Mouse (Mus musculus) ES-E14 (cell line): ENCODE measurements around the gene AU040320. TPM values are rescaled to one million over a fixed set of nuclear protein-coding genes. Genes with fewer than 3 reads are reported as not detected.

Source experiments
- DNase-seq: peaks from one replicate; pipeline ENCODE4 v3.0.0-alpha.2; 2013; ENCODE audit warnings: low read depth, low spot score
- H3K27ac ChIP-seq: 2 replicates; pipeline ENCODE4 v1.5.1; 2012; ENCODE audit warnings: low read depth, mild to moderate bottlenecking, low read length, moderate library complexity, mixed read lengths; ENCODE audit not compliant: poor library complexity, insufficient read depth, severe bottlenecking
- H3K36me3 ChIP-seq: 2 replicates; pipeline ENCODE4 v1.6.1; 2012; ENCODE audit warnings: mild to moderate bottlenecking, low read length, moderate library complexity, mixed read lengths; ENCODE audit not compliant: control insufficient read depth, poor library complexity, insufficient read depth, severe bottlenecking
- H3K4me1 ChIP-seq, 2 experiments: fragments of 150-350 bp in 1 of 2; sonication (generic) in 1 of 2; 2 replicates each; pipeline ENCODE4 v1.6.1; 2012; ENCODE audit warnings: low read length in 2 of 2, mild to moderate bottlenecking in 1 of 2, mixed read lengths in 1 of 2; ENCODE audit not compliant: control insufficient read depth in 2 of 2, insufficient read depth in 2 of 2, poor library complexity in 1 of 2
- H3K4me3 ChIP-seq, 2 experiments: fragments of 150-350 bp in 1 of 2; sonication (generic) in 1 of 2; 2 replicates each; pipeline ENCODE4 v1.5.1; 2012; ENCODE audit warnings: low read length in 2 of 2, low read depth in 1 of 2, mild to moderate bottlenecking in 1 of 2, mixed read lengths in 1 of 2; ENCODE audit not compliant: insufficient read depth in 1 of 2, poor library complexity in 1 of 2, severe bottlenecking in 1 of 2
- H3K9ac ChIP-seq: 2 replicates; pipeline ENCODE4 v1.6.1; 2012; ENCODE audit warnings: low read depth, mild to moderate bottlenecking, low read length, mixed read lengths; ENCODE audit not compliant: poor library complexity, insufficient read depth, severe bottlenecking
- H3K9me3 ChIP-seq: fragments of 150-350 bp; sonication (generic); 2 replicates; pipeline ENCODE4 v1.6.1; 2012; ENCODE audit warnings: low read depth, mild to moderate bottlenecking, low read length; ENCODE audit not compliant: control insufficient read depth, insufficient read depth
- CHD2 ChIP-seq: IDR thresholded peaks from 2 replicates; pipeline ENCODE4 v1.6.1; 2014; ENCODE audit warnings: mild to moderate bottlenecking, low read depth, low read length, inconsistent platforms
- HCFC1 ChIP-seq: IDR thresholded peaks from 2 replicates; pipeline ENCODE4 v1.6.1; 2012; ENCODE audit warnings: low read length, inconsistent platforms, borderline replicate concordance; ENCODE audit not compliant: insufficient read depth
- MAFK ChIP-seq: IDR thresholded peaks from 2 replicates; pipeline ENCODE4 v1.6.1; 2014; ENCODE audit warnings: mild to moderate bottlenecking, low read depth, low read length, inconsistent platforms; ENCODE audit not compliant: insufficient read depth
- ZC3H11A ChIP-seq: IDR thresholded peaks from 2 replicates; pipeline ENCODE4 v1.6.1; 2012; ENCODE audit warnings: low read depth, mild to moderate bottlenecking, inconsistent platforms, low read length, borderline replicate concordance
- ZNF384 ChIP-seq: IDR thresholded peaks from 2 replicates; pipeline ENCODE4 v1.6.1; 2012; ENCODE audit warnings: low read depth, low read length, inconsistent platforms
- in situ Hi-C, 2 experiments: fragments of 600-800 bp; cut with MboI; formaldehyde crosslinking; loops; one replicate each; pipeline ENCODE4 v1.15.1; 2025; ENCODE audit warnings: low sequenced_read_pairs in 2 of 2, inconsistent platforms in 1 of 2; ENCODE audit not compliant: unreplicated experiment in 2 of 2
- total RNA-seq: library from RNA; depleted of rRNA; stranded (reverse); fragments of 300-350 nt; gene quantifications from 2 replicates; pipeline ENCODE4 v1.2.3, GENCODE M21; 2012

The AU040320 gene
- total RNA-seq, 1 experiment = 11.3 TPM

DNA sequence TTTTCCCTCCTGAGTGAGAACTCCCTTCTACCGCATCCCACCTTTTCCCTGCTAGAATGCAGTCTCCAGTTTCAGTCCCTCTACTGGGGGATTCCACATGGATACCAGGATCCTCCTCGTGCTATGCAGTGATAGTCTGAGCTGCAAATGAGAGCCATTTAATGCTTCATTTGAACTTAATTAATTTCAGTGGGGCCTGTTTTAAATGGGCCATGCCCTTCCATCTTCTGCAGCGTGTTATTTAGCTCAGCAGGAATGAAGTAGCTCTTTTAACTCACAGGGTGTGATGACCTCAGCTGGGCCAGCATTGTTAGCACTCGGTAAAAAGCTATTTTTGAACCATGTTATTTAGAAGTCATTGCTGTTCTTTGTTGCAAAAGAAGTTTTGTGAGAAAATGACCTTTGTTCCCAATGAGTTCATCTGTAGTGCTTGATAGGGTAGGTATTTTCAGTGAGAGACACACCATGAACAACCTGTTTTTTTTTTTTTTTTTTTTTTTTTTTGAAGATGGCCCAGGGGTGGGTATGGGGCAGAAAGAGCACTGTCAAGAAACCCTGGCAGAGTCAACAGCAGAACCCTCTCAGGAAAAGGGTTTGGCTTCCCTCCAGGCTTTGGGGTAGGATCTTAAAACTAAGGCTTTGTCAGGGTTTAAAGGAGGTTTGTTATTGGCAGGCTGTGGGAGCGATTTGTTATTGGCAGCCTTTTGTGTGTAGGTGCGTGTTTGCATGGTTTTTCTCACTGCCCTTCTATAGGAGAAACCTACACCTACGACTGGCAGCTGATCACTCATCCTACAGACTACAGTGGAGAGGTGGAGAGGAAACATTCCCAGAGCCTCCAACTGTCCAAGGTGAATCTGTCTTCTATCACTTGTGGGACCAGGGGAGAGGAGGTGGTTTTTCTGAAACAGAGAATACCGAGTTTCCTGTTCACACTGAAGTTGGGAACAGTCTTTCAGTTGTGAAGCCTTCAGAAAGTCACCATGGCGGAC, 69.8 kb downstream of the AU040320 start:
- Histone ChIP-seq H3K27ac (no peak overlapping the region), H3K4me1 (no peaks in the 10 kb centered on the region), H3K4me3 (no peak overlapping the region), H3K36me3 (no peaks in the 10 kb centered on the region), H3K9ac (no peak overlapping the region), H3K9me3 (no peaks in the 10 kb centered on the region)
- in situ Hi-C loops = no loop called here
- DNase-seq = no peak
- TF ChIP-seq ZC3H11A (no peak), HCFC1 (no peak), MAFK (no peak), CHD2 (no peak), ZNF384 (no peak)

DNA sequence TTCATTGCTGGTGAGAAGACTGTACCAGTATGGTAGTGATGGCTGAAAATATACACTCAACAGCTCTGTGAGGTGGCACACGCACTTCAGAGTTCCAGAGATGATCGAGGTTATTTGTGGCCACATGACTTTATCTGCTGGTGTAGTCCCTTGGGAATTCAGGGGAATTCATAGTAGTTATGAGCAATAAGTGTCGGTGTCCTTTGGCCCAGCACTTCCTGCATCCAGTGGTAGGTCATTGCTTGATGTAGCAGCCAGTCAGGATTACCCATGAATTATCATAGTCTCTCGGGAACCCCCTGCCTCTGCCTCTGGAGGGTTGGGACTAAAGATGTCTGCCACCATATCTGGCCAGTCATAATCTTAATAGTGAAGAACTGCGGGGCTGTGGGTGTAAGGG, 70.6 kb downstream of the AU040320 start:
- in situ Hi-C loops = no loop called here
- Histone ChIP-seq H3K9me3 (no peaks in the 10 kb centered on the region), H3K4me1 (no peaks in the 10 kb centered on the region), H3K4me3 (no peak overlapping the region), H3K36me3 (no peaks in the 10 kb centered on the region), H3K9ac (no peak overlapping the region), H3K27ac (no peak overlapping the region)
- TF ChIP-seq MAFK (no peak), CHD2 (no peak), ZNF384 (no peak), ZC3H11A (no peak), HCFC1 (no peak)
- DNase-seq = no peak

GRCm38 (mm10) chr4:126831122-126831521, 77.8 kb downstream of the AU040320 start:
- TF ChIP-seq MAFK (peak; percentile 71), HCFC1 (no peak)
- in situ Hi-C loops = no loop called here
- no peak overlapping the region for H3K27ac ChIP-seq
- no peaks in the 10 kb centered on the region for H3K9me3 ChIP-seq
- H3K36me3 ChIP-seq = no peaks in the 10 kb centered on the region
- H3K4me3 ChIP-seq = no peak overlapping the region
- DNase-seq = no peak
- H3K9ac ChIP-seq = no peak overlapping the region
- peaks cover 0 to 10% of the 10 kb centered on the region in 2 experiments; a peak in 2 of 4 replicates for H3K4me1 ChIP-seq

DNA sequence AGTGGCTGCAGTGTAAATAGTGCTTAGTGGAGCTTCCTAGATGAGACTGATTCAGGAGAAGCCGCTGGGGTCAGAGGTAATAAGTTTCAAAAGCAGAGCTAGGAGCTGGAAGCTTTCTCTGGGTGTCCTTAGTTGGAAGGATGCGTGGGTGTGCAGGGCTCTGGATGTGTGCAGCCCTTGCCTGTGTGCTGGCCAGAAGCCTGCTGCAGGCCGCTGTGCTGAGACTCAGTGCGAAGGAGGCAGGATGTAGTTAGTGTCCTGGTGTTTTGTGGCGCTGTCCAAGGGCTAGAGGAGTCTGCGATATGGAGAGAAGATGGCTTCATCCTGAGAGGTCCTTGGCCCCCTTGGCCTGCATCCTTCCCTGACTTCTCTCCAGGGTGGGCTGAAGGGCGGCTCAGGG, 85.5 kb downstream of the AU040320 start:
- Histone ChIP-seq H3K9me3 (no peaks in the 10 kb centered on the region), H3K4me1 (peaks cover 2 to 16% of the 10 kb centered on the region in 2 experiments; a peak in 2 of 4 replicates), H3K27ac (no peak overlapping the region), H3K9ac (no peak overlapping the region), H3K4me3 (no peak overlapping the region), H3K36me3 (no peaks in the 10 kb centered on the region)
- in situ Hi-C loops = no loop called here
- DNase-seq = no peak
- TF ChIP-seq ZC3H11A (no peak), HCFC1 (no peak), CHD2 (no peak), ZNF384 (no peak), MAFK (no peak)
